Mouse (Mus musculus): ENCODE results near the gene Iscu.
A peak's percentile ranks its signal among the peaks of the same experiment; 100 is the strongest.
"Not testable (repeated sequence)": the region's sequence is repeated elsewhere in the genome, so short reads cannot be mapped to it uniquely, and the experiment has no call there.

Iscu gene

DNA sequence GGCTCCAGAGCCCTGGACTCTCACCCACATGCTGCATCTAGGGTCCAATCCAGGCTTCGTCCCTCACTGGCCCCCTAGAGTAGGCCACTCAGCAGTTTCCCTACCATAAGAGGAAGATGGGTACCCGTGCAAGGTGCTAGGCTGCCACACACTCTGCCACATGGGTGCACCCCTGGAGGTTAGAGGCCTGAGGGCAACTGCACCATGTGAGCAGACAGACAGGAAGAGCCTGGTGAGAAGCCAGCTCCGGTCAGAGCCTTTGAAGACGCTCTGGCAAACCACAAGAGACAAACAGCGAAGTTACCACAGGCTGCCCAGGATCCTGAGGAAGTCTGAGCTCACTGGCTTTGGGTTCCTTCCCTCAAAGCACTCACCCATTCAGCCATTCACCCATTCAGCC is 14.4 kb downstream of the Iscu start:
- DNase-seq (ENCODE audit: low read depth, low spot score): no peak

DNA sequence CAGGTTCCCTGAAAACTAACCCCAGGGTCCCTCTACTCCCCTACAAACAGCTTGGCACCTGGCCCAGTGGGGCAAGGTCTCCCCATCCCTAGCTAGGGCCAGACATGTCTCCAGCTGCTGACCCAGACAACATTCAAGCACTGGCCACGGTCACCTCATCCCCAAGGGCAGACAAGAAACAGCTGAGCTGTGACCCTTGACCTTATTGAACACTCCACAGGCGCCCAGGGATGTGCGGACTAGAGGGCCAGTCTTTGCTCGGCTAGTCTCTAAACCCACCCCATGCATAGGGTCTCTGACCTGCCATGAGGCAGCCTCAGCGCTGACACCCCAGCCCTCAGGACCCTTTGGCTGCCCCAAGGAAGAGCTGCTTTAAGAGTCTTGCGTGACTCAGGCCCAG is 16.1 kb downstream of the Iscu start:
- DNase-seq (ENCODE audit: low read depth, low spot score): no peak

DNA sequence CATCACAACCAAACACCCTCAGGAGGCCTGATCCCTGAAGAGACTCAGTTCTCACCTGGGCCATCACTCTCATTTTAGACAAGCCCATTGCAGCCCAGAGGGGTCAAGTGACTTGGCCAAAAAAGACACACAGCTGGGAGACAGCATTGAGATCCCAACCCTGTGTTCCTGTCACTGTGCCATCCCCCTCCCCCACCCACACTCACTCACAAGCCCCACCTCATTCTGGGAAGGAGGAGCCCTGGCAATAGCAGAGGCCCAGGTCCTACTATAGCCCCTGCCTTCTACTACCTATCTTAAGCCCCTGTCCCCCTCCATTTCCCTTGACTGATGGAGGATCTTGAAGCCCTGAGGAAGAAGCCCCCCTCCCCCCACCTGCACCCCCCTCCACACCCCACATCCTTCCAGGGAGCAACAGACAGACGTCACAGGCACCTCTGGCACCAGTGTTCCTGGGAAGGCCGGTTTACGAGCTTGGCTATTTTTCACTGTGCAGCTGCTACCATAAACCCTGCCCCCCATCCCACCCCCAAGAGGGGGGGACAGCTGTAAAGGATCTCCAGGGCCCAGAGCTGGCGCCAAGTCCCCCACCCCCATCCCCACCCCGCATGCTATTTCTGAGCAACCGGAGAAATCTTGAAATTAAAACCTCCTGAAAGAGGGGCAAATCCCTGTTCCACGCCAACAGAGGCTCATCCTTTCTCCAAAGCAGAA is 16.7 kb downstream of the Iscu start:
- no peak for DNase-seq (ENCODE audit: low read depth, low spot score)

DNA sequence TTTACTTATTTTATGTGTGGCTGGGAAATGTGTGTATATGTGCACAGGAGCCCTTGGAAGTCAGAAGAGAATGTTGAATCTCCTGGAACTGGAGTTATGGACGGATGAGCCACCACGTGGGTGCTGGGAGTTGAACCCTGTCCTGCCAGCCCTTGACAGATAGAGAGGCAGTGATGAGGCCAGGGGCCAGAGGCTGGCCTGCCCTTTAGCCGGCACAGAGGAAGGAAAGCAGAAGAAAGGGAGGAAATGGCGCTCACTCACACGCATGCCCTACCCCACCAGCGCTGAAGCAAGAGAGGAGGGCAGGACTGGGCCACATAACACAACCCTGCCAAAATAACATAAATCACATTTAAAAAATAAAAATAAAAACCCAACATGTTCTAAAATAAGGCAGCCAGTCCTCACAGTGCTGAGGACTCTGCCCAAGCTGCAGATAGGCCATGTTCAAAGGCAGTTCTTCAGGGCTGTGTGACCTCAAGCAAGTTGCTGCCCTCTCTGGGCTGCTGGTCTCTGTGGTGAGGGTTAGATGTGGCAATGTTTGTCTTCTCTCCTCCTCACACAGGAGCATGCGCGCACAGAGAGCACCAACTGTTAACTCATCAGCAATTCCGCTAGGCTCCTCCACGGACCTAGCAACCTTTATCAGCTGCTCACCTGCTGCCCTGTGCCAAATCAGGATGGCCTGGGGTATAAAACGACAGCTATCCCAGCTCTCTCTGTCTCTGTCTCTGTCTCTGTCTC is 18.1 kb downstream of the Iscu start:
- DNase-seq (ENCODE audit: low read depth, low spot score): no peak

DNA sequence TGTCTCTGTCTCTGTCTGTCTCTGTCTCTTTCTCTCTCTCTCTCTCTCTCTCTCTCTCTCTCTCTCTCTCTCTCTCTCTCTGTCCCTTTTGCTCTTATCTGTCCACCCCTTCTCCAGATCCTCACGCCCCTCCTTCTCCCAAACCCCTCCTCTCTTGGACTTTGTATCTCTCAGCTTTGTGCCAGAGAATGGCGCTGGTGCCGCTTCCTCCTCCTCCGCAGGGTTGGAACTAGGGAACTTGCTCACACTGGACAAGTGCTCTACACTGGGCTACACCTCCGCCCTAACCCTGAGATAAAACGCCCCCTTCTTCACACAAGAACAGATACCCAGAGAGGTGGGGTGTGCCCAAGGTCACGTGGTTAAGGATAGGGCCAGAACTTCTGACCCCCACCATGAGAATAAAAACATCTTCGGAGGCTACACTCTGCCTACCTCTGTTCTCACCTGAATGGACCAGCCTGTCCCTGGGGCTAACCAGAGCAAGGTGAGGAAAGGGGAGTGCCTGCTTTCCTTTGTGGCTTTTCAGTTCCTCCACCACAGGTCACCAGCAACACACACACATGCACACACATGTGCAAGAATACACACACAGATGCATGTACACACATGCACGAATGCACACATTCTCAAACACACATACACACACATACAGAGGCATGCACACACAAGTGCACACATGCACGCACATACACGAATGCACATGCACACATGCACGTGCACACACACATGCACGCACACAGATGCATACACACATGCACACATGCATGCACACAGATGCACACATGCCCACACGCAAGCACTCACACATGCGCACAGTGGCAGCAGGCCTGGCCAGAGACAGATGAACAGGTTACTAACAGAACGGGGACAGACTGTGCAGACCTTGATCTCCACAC is 18.9 kb downstream of the Iscu start:
- DNase-seq (ENCODE audit: low read depth, low spot score): no peak

DNA sequence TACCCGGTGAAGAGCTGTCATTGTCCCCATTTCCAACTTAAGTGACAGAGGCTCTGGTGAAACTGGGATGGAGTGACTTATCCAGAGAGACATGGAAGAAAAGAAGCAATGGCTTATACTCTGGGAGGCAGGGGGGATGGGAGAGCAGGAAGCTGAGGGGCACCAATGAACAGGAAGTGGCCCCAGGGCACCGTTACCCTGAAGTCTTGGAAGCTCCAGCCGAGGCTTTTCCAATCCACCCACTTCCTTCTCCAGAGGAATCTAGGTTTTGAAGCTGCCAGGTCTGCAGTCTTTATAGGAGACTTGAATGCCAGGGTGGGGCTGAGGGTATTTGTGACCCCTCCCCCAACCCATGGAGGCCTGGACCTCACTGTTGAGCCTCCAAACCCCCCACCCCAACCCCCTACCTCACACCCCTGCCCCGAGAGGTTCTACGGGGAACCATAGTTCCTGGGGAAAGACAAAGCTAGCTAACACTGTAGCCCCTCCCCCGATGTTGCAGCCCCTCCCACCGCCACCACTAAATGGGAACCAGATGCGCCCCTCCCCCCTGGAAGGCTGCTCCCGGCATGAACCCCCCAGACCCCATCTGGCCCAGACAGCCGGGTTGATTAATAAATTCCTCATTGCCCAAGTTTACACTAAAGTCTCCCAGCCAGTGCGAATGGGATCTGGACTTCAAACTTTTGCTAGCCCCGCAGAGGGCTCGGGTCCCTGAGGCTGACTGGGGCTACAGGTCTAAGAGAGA is 24.0 kb downstream of the Iscu start:
- no peak for DNase-seq (ENCODE audit: low read depth, low spot score)

DNA sequence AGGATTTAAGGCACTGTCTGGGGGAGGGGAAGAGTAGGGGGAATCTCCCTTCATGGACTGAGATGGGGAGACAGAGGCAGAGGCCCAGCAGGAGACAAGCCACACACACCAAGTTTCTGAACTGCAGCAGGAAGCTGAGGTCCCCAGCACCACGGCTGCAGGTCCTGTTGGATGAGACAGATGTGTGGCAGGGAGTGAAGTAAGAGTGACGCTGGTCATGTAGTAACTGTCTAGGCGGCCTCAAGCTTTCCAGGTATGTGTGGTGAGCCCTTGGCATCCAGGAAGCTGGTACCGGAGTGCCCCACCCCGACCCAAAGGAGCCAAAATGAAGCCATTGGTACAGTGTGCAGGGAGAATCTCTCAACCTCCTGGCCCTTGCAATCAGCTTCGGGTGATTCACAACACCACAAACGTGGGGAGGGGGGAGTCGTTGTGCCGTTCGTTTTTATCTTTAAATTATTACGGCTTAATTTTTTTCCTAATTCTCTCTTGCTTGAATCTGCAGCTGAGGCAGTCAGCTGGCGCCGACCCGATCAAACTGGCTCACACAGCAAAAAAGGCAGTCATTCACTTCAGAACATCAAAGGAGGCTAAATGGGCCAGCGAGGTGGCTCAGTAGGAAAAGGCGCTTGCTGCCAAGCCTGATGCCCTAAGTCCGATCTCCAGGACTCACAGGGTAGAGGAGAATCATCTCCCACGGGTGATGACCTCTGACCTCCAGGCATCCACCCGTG is 24.8 kb downstream of the Iscu start:
- DNase-seq (ENCODE audit: low read depth, low spot score): no peak

DNA sequence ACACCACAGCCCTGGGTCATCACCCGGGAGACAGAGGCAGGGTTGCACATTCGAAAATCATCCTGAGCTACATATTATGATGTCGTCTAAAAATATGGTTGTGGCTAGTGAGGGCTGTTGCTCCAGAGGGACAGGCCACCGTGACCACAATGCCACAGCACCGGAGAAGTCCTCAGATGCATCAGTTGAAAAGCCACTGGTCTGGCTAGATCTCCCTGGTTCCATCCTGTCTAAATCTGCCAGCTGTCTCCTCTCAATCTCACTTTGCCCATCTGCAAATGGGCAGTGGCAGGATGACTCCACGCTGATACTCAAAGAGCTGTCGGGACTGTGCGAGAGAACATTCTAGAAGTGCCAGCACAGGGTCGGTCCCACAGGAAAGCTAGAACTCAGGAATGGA is 26.0 kb downstream of the Iscu start:
- DNase-seq (ENCODE audit: low read depth, low spot score): no peak

DNA sequence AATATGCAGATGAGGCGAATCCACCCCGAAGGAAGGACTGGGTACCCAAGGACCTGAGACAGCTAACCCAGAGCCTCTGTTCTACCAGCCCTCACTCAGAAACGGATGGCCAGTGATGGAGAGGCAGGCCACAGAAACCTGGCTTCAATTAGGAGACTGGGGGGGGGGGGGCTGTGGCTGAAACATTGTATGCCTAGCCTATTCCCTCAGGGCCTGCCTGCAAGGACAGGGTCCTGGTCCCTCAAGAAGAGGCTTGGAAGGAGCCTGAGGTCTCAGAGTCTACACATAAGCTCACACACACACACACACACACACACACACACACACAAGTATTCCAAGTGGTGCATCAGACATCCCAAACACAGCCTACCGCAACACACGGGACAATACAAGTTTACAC is 27.1 kb downstream of the Iscu start:
- DNase-seq (ENCODE audit: low read depth, low spot score): no peak

DNA sequence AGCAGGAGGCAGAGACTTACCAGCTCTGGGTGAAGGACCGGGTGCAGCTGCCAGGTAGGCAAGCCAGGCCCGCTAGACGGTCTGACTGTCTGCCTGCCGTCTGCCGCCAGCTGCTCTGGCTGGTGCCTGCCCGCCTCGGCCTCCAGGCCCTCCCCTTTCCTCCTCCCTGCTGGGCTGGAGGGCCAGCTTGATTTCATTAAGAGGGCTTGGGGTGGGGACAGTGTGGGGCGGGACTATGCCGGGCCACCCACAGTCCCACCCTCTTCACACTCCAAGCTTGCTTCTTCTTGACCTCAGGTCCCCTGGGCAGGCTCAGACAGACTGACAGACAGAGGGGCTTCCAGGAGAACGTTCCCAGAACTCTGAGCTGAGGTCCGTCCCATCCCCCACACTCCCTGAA is 27.7 kb downstream of the Iscu start, which contains the start of gene Tmem119:
Gene Tmem119 (minus strand): TSS at position 237 of the 400 bp plus-strand sequence.
- DNase-seq (ENCODE audit: low read depth, low spot score): peak; percentile 61

DNA sequence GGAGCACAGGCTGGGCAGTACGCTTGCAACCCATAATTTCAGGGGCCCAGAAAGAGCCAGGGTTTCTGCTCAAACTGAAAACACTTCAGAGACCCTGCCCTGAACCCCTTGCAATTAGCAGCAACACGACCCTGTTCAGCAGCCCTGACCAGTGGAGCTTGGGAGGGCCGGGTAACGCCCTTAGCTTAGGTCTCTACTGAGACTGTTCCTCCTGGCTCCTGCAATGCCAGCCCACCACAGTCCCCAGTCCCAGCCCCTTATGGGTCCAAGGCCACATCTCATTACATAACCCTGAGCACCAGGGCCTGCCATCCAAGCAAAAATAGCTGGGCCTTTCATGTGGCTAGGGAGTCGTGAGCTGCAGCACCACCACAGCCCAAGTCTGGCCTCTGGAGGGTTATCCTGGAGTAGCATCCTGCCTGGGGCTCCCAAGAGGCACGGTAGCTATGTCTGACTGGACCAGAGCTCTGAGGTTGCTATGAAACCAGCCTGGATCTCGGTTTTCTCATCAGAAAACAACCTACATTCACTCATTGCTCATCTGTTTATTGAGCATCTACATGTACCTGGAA is 31.9 kb downstream of the Iscu start:
- DNase-seq (ENCODE audit: low read depth, low spot score): no peak

DNA sequence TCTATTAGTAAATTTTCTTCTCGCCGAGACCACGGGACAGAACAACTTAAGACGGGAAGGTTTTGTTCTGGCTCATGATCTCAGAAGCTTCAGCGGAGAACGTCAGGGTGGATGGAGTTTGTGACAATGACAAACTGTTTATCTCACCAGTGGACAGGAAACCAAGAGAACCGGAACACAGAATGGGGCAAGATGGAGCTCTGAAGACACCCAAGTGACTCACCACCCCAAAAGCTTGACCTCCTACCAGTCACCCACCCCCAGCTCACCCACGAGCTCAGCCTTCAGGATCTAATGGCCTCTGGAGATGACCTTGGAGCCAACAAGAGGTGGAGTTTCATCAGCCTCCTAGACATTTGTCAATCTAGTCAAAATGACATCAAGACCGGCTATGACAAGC is 32.8 kb downstream of the Iscu start:
- no peak for DNase-seq (ENCODE audit: low read depth, low spot score)

DNA sequence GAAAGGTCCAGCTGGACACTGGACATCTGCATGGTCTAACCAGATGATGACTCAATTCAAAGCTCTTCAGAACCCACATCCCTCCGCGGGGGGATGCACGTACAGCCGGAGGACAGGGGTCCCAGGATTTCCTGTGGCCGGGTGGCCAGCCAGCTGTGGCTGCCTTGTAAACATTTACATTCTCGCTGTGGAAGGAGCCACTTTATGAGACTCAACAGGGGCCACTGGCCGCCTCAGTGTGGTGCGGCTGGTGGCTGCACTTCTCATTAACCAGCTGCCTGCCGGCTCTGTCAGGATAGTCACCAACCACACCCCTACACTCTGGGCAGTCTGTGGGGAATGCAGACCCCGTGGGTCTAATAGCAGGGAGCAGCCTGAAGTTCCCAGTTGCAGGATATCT is 33.9 kb downstream of the Iscu start:
- no peak for DNase-seq (ENCODE audit: low read depth, low spot score)

DNA sequence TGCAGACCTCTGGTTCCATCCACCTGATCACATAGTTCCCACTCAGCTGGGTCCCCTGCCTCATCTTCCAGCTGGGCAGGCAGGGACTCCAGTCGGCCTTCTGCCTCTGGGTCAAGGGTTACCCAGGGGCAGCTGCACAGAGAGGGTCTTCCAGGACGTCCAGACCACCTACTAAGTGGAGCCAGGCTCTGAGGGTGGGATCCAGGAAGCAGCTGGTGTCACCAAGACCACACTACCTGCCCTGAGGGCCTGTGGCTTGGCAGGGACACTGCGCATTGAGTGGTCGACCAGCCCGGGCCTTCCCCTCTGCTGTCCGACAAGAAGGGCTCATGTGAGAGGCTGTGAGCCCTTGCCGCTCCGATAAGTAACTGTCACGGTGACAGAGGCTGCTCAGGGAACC is 35.2 kb downstream of the Iscu start:
- DNase-seq (ENCODE audit: low read depth, low spot score): no peak

DNA sequence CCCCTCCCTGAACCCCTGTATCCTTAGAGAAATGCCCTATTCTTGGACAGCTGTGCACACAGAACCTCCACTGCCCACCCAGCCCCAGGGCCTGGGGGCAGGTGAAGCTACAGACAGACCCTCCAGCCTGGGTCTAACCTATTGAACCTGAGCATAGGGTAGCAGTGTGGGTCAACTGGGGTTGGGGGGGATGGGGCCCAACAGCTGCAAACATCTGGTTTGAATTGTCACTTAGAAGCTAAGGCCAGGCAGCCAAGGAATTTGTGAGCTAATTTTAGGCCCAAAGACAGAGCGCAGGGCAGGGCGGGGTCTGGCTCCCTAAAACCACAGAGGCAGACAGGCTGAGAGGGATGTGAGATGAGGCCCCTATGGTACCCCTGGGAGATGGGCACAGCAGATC is 35.6 kb downstream of the Iscu start:
- DNase-seq (ENCODE audit: low read depth, low spot score): no peak

DNA sequence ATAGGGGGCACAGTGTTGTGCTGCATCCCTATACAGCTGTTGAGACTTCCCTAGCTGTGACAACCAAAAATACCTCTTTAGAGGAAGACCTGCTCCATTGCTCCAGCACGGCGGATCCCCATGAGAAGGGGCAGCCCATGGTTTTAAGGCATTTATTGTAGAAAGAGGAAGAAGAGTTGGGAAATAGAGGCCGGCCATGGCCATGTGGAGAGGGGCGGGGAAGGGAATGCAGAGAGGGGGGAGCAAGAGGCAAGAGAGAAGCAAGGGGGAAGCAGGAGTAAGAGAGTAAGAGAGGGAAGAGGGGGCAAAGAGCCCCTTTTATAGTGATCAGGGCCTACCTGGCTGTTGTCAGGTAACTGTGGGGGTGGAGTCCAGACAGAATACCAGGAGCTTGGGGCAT is 37.6 kb downstream of the Iscu start:
- DNase-seq (ENCODE audit: low read depth, low spot score): no peak

DNA sequence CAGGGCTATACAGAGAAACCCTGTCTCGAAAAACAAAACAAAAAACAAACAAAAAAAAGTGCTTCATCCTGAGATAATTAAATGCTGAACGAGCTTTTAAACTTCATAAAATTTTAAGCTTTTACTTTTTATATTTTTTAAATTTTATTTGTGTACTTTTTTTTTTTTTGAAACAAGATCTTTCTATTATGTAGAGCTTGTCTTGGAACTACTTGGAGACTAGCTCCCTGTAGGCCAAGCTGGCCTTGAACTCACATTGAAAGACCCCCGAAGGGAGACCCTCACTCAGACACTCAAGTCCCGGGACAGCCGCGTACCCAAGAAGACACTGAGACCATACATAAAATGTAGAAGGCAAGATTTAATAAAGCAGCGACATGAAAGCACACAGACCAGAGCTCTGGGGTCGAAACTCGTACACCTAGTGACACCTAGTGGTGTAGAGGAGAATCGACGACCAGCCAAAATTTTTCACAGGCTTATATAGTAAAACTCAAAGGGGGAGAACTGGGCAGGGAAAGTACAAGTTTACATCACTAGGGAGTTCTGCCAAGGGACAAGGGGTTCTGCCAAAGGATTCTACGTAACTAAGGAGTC is 39.4 kb downstream of the Iscu start:
- DNase-seq (ENCODE audit: low read depth, low spot score): not testable (repeated sequence)

DNA sequence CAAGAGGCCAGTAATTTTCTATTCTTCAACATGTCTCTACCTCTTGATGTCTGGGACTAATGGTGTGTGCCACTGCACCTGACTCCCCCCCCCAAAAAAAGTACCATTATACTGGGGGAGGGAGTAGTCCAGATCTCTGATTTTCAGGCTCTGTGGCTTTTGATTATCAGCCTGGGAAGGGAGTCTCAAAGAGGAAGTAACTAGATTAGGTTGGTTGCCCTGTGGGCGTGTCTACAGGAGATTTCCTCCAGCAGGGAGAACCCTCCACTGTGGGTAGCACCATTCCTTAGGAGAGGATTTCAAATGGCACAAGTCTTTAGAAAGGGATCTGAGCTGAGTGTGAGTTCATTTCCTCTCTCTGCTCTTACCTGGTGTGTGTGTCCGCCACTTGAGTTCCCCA is 40.1 kb downstream of the Iscu start:
- DNase-seq (ENCODE audit: low read depth, low spot score): no peak

DNA sequence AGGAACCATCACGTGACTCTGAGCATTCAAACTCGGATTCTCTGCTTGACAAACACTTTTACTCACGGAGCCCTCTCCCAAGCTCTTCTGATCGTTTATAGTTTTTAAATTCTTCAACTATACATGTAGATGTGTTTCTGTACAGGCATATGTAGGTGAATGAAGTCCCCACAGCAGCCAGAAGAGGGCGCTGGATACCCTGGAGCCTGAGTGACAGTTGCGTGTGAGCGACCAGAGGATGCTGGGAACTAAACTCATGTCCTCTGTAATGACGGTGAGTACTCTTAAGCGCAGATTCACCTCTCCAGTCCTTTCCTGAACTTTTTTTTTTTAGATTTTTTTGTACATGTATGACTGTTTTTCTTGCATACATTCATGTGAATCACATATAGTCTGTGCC is 41.1 kb downstream of the Iscu start:
- DNase-seq (ENCODE audit: low read depth, low spot score): no peak

All from skeletal muscle tissue, adult 2 months (tissue).